Mouse (Mus musculus): ENCODE results near the gene Actbl2. TPM values are rescaled to one million over a fixed set of nuclear protein-coding genes. Genes with fewer than 3 reads are reported as not detected.
A peak's percentile ranks its signal among the peaks of the same experiment; 100 is the strongest.

Gene Actbl2
- polyA plus RNA-seq, 1 experiment from 2014 or later, result not detected

GRCm38 (mm10) chr13:111235719-111236166 lies 19.1 kb upstream of the Actbl2 start:
- Histone ChIP-seq H3K4me2 (no peak overlapping the region), H3K36me3 (ENCODE audit: insufficient read depth) (no peaks in the 10 kb centered on the region), H3K27me3 (ENCODE audit: insufficient read depth, low read length) (no peaks in the 10 kb centered on the region), H3K4me3 (ENCODE audit: low read depth, low read length) (no peak overlapping the region), H3K4me1 (ENCODE audit: insufficient read depth) (peaks cover 24% of the 10 kb centered on the region), H3K9me3 (ENCODE audit: low read depth, low read length) (0 out of 2 replicates have a peak, but pooled peaks cover 3% of the 10 kb centered on the region), H3K9ac (no peak overlapping the region), H3K27ac (ENCODE audit: low read depth) (peak overlapping the region; percentile 86)
- no peak for TF ChIP-seq CTCF (IDR thresholded peaks at IDR 0.05; ENCODE audit: low read depth)
- ATAC-seq (ENCODE audit: insufficient read depth) (peak; percentile 55; the same call in 1 of the 2 replicates), DNase-seq (peak; percentile 78)
- WGBS, result 30% methylated on average over 6 of the region's 6 CpGs

- Histone ChIP-seq H3K4me1 (ENCODE audit: insufficient read depth) (peaks cover 24% of the 10 kb centered on the region), H3K4me2 (no peak overlapping the region), H3K9ac (no peak overlapping the region), H3K27me3 (ENCODE audit: insufficient read depth, low read length) (no peaks in the 10 kb centered on the region), H3K27ac (ENCODE audit: low read depth) (peak overlapping the region; percentile 86), H3K9me3 (ENCODE audit: low read depth, low read length) (0 out of 2 replicates have a peak, but pooled peaks cover 3% of the 10 kb centered on the region), H3K4me3 (ENCODE audit: low read depth, low read length) (no peak overlapping the region), H3K36me3 (ENCODE audit: insufficient read depth) (no peaks in the 10 kb centered on the region)
- DNase-seq, result peak; percentile 49
- TF ChIP-seq CTCF (IDR thresholded peaks at IDR 0.05; ENCODE audit: low read depth), result no peak
- ATAC-seq (ENCODE audit: insufficient read depth), result no peak
- WGBS, result 50% methylated on average over 9 of the region's 9 CpGs
Measured at GRCm38 (mm10) chr13:111236461-111236864, 18.4 kb upstream of the Actbl2 start.

GRCm38 (mm10) chr13:111237296-111237695 lies 17.5 kb upstream of the Actbl2 start:
- H3K27ac ChIP-seq (ENCODE audit: low read depth), result no peak overlapping the region
- ATAC-seq (ENCODE audit: insufficient read depth), result no peak
- TF ChIP-seq CTCF (IDR thresholded peaks at IDR 0.05; ENCODE audit: low read depth), result no peak
- DNase-seq, result no peak
- no peaks in the 10 kb centered on the region for H3K36me3 ChIP-seq (ENCODE audit: insufficient read depth)
- H3K4me3 ChIP-seq (ENCODE audit: low read depth, low read length), result no peak overlapping the region
- H3K9ac ChIP-seq, result no peak overlapping the region
- no peaks in the 10 kb centered on the region for H3K27me3 ChIP-seq (ENCODE audit: insufficient read depth, low read length)
- WGBS, result 63% methylated on average over 1 of the region's 1 CpGs
- no peak overlapping the region for H3K4me2 ChIP-seq
- H3K9me3 ChIP-seq (ENCODE audit: low read depth, low read length), result 0 out of 2 replicates have a peak, but pooled peaks cover 3% of the 10 kb centered on the region
- H3K4me1 ChIP-seq (ENCODE audit: insufficient read depth), result peaks cover 24% of the 10 kb centered on the region

GRCm38 (mm10) chr13:111237865-111238465 lies 16.8 kb upstream of the Actbl2 start:
- Histone ChIP-seq H3K4me3 (ENCODE audit: low read depth, low read length) (no peak overlapping the region), H3K4me2 (no peak overlapping the region), H3K9me3 (ENCODE audit: low read depth, low read length) (0 out of 2 replicates have a peak, but pooled peaks cover 3% of the 10 kb centered on the region), H3K27me3 (ENCODE audit: insufficient read depth, low read length) (no peaks in the 10 kb centered on the region), H3K9ac (no peak overlapping the region), H3K27ac (ENCODE audit: low read depth) (peak overlapping the region; percentile 44), H3K36me3 (ENCODE audit: insufficient read depth) (no peaks in the 10 kb centered on the region), H3K4me1 (ENCODE audit: insufficient read depth) (peaks cover 24% of the 10 kb centered on the region)
- TF ChIP-seq CTCF (IDR thresholded peaks at IDR 0.05; ENCODE audit: low read depth), result peak; percentile 92
- WGBS, result 19% methylated on average over 3 of the region's 3 CpGs
- DNase-seq (peak; percentile 96), ATAC-seq (ENCODE audit: insufficient read depth) (peak; percentile 84)

- Histone ChIP-seq H3K9ac (no peak overlapping the region), H3K4me3 (ENCODE audit: low read depth, low read length) (no peak overlapping the region), H3K27ac (ENCODE audit: low read depth) (no peak overlapping the region), H3K36me3 (ENCODE audit: insufficient read depth) (no peaks in the 10 kb centered on the region), H3K4me1 (ENCODE audit: insufficient read depth) (no peaks in the 10 kb centered on the region), H3K9me3 (ENCODE audit: low read depth, low read length) (no peaks in the 10 kb centered on the region), H3K4me2 (no peak overlapping the region), H3K27me3 (ENCODE audit: insufficient read depth, low read length) (no peaks in the 10 kb centered on the region)
- DNase-seq (no peak), ATAC-seq (ENCODE audit: insufficient read depth) (no peak)
- WGBS, result 84% methylated on average over 5 of the region's 5 CpGs
- no peak for TF ChIP-seq CTCF (IDR thresholded peaks at IDR 0.05; ENCODE audit: low read depth)
Measured at GRCm38 (mm10) chr13:111251106-111251505, 3.7 kb upstream of the Actbl2 start.

- Histone ChIP-seq H3K4me3 (ENCODE audit: low read depth, low read length) (no peak overlapping the region), H3K27ac (ENCODE audit: low read depth) (no peak overlapping the region), H3K9me3 (ENCODE audit: low read depth, low read length) (no peaks in the 10 kb centered on the region), H3K4me2 (no peak overlapping the region), H3K27me3 (ENCODE audit: insufficient read depth, low read length) (no peaks in the 10 kb centered on the region), H3K36me3 (ENCODE audit: insufficient read depth) (no peaks in the 10 kb centered on the region), H3K4me1 (ENCODE audit: insufficient read depth) (no peaks in the 10 kb centered on the region), H3K9ac (no peak overlapping the region)
- WGBS, result 67% methylated on average over 5 of the region's 5 CpGs
- no peak for DNase-seq
- no peak for ATAC-seq (ENCODE audit: insufficient read depth)
- no peak for TF ChIP-seq CTCF (IDR thresholded peaks at IDR 0.05; ENCODE audit: low read depth)
Measured at GRCm38 (mm10) chr13:111251795-111252194, 3.0 kb upstream of the Actbl2 start.

- Histone ChIP-seq H3K4me1 (ENCODE audit: insufficient read depth) (no peaks in the 10 kb centered on the region), H3K27ac (ENCODE audit: low read depth) (no peak overlapping the region), H3K9me3 (ENCODE audit: low read depth, low read length) (no peaks in the 10 kb centered on the region), H3K27me3 (ENCODE audit: insufficient read depth, low read length) (no peaks in the 10 kb centered on the region), H3K4me2 (no peak overlapping the region), H3K9ac (no peak overlapping the region), H3K36me3 (ENCODE audit: insufficient read depth) (no peaks in the 10 kb centered on the region), H3K4me3 (ENCODE audit: low read depth, low read length) (no peak overlapping the region)
- ATAC-seq (ENCODE audit: insufficient read depth) (no peak), DNase-seq (no peak)
- WGBS, result 67% methylated on average over 4 of the region's 4 CpGs
- TF ChIP-seq CTCF (IDR thresholded peaks at IDR 0.05; ENCODE audit: low read depth), result no peak
Measured at GRCm38 (mm10) chr13:111258016-111258415, 3.2 kb downstream of the Actbl2 start.

Measured in lung, embryonic 14.5 days (tissue).